Mouse (Mus musculus): ENCODE measurements at regions not wholly inside any gene's neighbourhood (a gene's known extent, or its start where the extent isn't known, plus 50 kb on each side); places are given as distances from the start of the nearest gene placed in this dataset.

DNA sequence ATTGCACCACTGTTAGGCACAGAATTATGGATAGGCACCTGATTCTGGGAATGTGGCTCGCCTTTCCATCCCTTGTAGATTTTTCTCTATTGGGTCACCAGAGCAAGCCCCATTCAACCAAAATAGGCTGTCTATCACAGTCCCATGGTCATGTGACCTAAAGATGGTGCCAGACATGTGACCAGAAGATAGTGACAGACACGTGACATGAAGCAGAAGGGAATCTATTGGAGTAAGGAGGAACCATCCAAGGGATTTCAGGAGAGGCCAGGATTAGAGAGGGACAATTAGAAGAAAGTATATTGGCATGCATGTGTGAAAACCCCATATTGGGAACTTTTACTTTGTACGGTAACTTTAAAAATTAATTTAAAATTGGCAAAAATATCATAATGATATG, 159.8 kb downstream of the Gm9376 start:
- TF ChIP-seq CTCF (IDR thresholded peaks at IDR 0.05; ENCODE audit: borderline replicate concordance, insufficient read depth, low read depth, low read length) = no peak
- no peak for TF ChIP-seq POLR2A (IDR thresholded peaks at IDR 0.05; ENCODE audit: borderline replicate concordance, insufficient read depth, low read length)
